Comparison of ENCODE assay signal across 16 mouse cellular contexts in genomic region chr9:50818050-50818449, GRCm38 (mm10).
"Had no signal": no experiment of that assay in that cellular context is flagged by ENCODE, and none has a peak within 500 bp of the region (broad histone marks: within the 10 kb centered on the region; RNA-seq: fewer than 3 reads in every experiment).

No protein-coding gene starts in this region.

- H3K27me3 ChIP-seq: limb, embryonic 12.5 days; lung, embryonic 15.5 days; neural tube, embryonic 15.5 days had no signal

- DNase-seq: kidney, adult 8-10 months; kidney, postnatal 36 days; layer of hippocampus, adult 9-11 months; layer of hippocampus, postnatal 36 days; midbrain, embryonic 14.5 days; retina, postnatal 1 day; thymus, postnatal 4 days had no signal

- H3K9me3 ChIP-seq: limb, embryonic 12.5 days; lung, embryonic 15.5 days; midbrain, embryonic 10.5 days; neural tube, embryonic 15.5 days had no signal

- H3K9ac ChIP-seq: limb, embryonic 12.5 days; lung, embryonic 15.5 days; neural tube, embryonic 15.5 days had no signal

- H3K4me2 ChIP-seq: limb, embryonic 12.5 days; lung, embryonic 15.5 days; neural tube, embryonic 15.5 days had no signal

- H3K27ac ChIP-seq: kidney, postnatal 0 days; limb, embryonic 12.5 days; lung, embryonic 15.5 days; midbrain, embryonic 10.5 days; neural tube, embryonic 15.5 days; stomach, postnatal 0 days had no signal

- H3K4me3 ChIP-seq: limb, embryonic 12.5 days; lung, embryonic 15.5 days; midbrain, embryonic 10.5 days; myocyte; neural tube, embryonic 15.5 days had no signal

- ATAC-seq: inflammation-experienced regulatory T-cells, adult 6 months; intestine, postnatal 0 days had no signal

- H3K4me1 ChIP-seq: limb, embryonic 12.5 days; lung, embryonic 15.5 days; midbrain, embryonic 10.5 days; neural tube, embryonic 15.5 days had no signal
